Mouse (Mus musculus): Measurements from ENCODE around the gene Akr1b7. TPM values are rescaled to one million over a fixed set of nuclear protein-coding genes. Genes with fewer than 3 reads are reported as not detected.
A peak's percentile ranks its signal among the peaks of the same experiment; 100 is the strongest.

The Akr1b7 gene
- polyA plus RNA-seq, 1 experiment from 2014 or later: not detected

- peak; percentile 65 for DNase-seq (ENCODE audit: low spot score, missing footprints)
- H3K9ac ChIP-seq (ENCODE audit: low read length): no peak overlapping the region
- H3K4me1 ChIP-seq (ENCODE audit: control insufficient read depth, insufficient read depth, low read length): no peaks in the 10 kb centered on the region
- H3K27me3 ChIP-seq (ENCODE audit: control insufficient read depth, insufficient read depth, low read length): no peaks in the 10 kb centered on the region
- H3K9me3 ChIP-seq (ENCODE audit: control insufficient read depth, low read length): no peaks in the 10 kb centered on the region
- no peaks in the 10 kb centered on the region for H3K36me3 ChIP-seq (ENCODE audit: control insufficient read depth, insufficient read depth, low read length)
- H3K27ac ChIP-seq (ENCODE audit: low read depth, low read length): no peak overlapping the region
- no peak overlapping the region for H3K4me2 ChIP-seq
- WGBS: 79% methylated on average over 1 of the region's 1 CpGs
- no peak overlapping the region for H3K4me3 ChIP-seq (ENCODE audit: low read depth, low read length)
- no peak for ATAC-seq (ENCODE audit: low FRiP score)
Observed at GRCm38 (mm10) chr6:34448696-34449095, 36.6 kb downstream of the Akr1b7 start.

GRCm38 (mm10) chr6:34452963-34453770, 41.0 kb downstream of the Akr1b7 start:
- Histone ChIP-seq H3K9me3 (ENCODE audit: control insufficient read depth, low read length) (no peaks in the 10 kb centered on the region), H3K4me1 (ENCODE audit: control insufficient read depth, insufficient read depth, low read length) (no peaks in the 10 kb centered on the region), H3K36me3 (ENCODE audit: control insufficient read depth, insufficient read depth, low read length) (no peaks in the 10 kb centered on the region), H3K4me2 (no peak overlapping the region), H3K4me3 (ENCODE audit: low read depth, low read length) (no peak overlapping the region), H3K9ac (ENCODE audit: low read length) (no peak overlapping the region), H3K27ac (ENCODE audit: low read depth, low read length) (no peak overlapping the region), H3K27me3 (ENCODE audit: control insufficient read depth, insufficient read depth, low read length) (no peaks in the 10 kb centered on the region)
- ATAC-seq (ENCODE audit: low FRiP score) (no peak), DNase-seq (ENCODE audit: low spot score, missing footprints) (peak; percentile 62)
- WGBS: 65% methylated on average over 7 of the region's 7 CpGs

GRCm38 (mm10) chr6:34459456-34459855, 47.3 kb downstream of the Akr1b7 start:
- Histone ChIP-seq H3K27me3 (ENCODE audit: control insufficient read depth, insufficient read depth, low read length) (no peaks in the 10 kb centered on the region), H3K27ac (ENCODE audit: low read depth, low read length) (no peak overlapping the region), H3K9ac (ENCODE audit: low read length) (no peak overlapping the region), H3K4me2 (no peak overlapping the region), H3K9me3 (ENCODE audit: control insufficient read depth, low read length) (no peaks in the 10 kb centered on the region), H3K4me3 (ENCODE audit: low read depth, low read length) (no peak overlapping the region), H3K36me3 (ENCODE audit: control insufficient read depth, insufficient read depth, low read length) (no peaks in the 10 kb centered on the region), H3K4me1 (ENCODE audit: control insufficient read depth, insufficient read depth, low read length) (no peaks in the 10 kb centered on the region)
- DNase-seq (ENCODE audit: low spot score, missing footprints) (no peak), ATAC-seq (ENCODE audit: low FRiP score) (no peak)

GRCm38 (mm10) chr6:34460651-34461050, 48.5 kb downstream of the Akr1b7 start:
- Histone ChIP-seq H3K27ac (ENCODE audit: low read depth, low read length) (no peak overlapping the region), H3K4me2 (no peak overlapping the region), H3K36me3 (ENCODE audit: control insufficient read depth, insufficient read depth, low read length) (no peaks in the 10 kb centered on the region), H3K4me3 (ENCODE audit: low read depth, low read length) (no peak overlapping the region), H3K9ac (ENCODE audit: low read length) (no peak overlapping the region), H3K9me3 (ENCODE audit: control insufficient read depth, low read length) (no peaks in the 10 kb centered on the region), H3K27me3 (ENCODE audit: control insufficient read depth, insufficient read depth, low read length) (no peaks in the 10 kb centered on the region), H3K4me1 (ENCODE audit: control insufficient read depth, insufficient read depth, low read length) (no peaks in the 10 kb centered on the region)
- WGBS: 61% methylated on average over 4 of the region's 4 CpGs
- no peak for DNase-seq (ENCODE audit: low spot score, missing footprints)
- ATAC-seq (ENCODE audit: low FRiP score): no peak

- DNase-seq (ENCODE audit: low spot score, missing footprints) (no peak), ATAC-seq (ENCODE audit: low FRiP score) (no peak)
- Histone ChIP-seq H3K4me3 (ENCODE audit: low read depth, low read length) (no peak overlapping the region), H3K27me3 (ENCODE audit: control insufficient read depth, insufficient read depth, low read length) (no peaks in the 10 kb centered on the region), H3K36me3 (ENCODE audit: control insufficient read depth, insufficient read depth, low read length) (no peaks in the 10 kb centered on the region), H3K27ac (ENCODE audit: low read depth, low read length) (no peak overlapping the region), H3K9ac (ENCODE audit: low read length) (no peak overlapping the region), H3K9me3 (ENCODE audit: control insufficient read depth, low read length) (no peaks in the 10 kb centered on the region), H3K4me1 (ENCODE audit: control insufficient read depth, insufficient read depth, low read length) (no peaks in the 10 kb centered on the region), H3K4me2 (no peak overlapping the region)
- WGBS: 94% methylated on average over 4 of the region's 4 CpGs
Observed at GRCm38 (mm10) chr6:34463582-34463981, 51.4 kb downstream of the Akr1b7 start.

- no peaks in the 10 kb centered on the region for H3K27me3 ChIP-seq (ENCODE audit: control insufficient read depth, insufficient read depth, low read length)
- H3K4me1 ChIP-seq (ENCODE audit: control insufficient read depth, insufficient read depth, low read length): peaks cover 4% of the 10 kb centered on the region; the same call in 1 of the 2 replicates
- H3K27ac ChIP-seq (ENCODE audit: low read depth, low read length): no peak overlapping the region
- ATAC-seq (ENCODE audit: low FRiP score) (no peak), DNase-seq (ENCODE audit: low spot score, missing footprints) (no peak)
- H3K4me2 ChIP-seq: no peak overlapping the region
- no peaks in the 10 kb centered on the region for H3K9me3 ChIP-seq (ENCODE audit: control insufficient read depth, low read length)
- no peak overlapping the region for H3K9ac ChIP-seq (ENCODE audit: low read length)
- no peak overlapping the region for H3K4me3 ChIP-seq (ENCODE audit: low read depth, low read length)
- no peaks in the 10 kb centered on the region for H3K36me3 ChIP-seq (ENCODE audit: control insufficient read depth, insufficient read depth, low read length)
- 87% methylated on average over 12 of the region's 12 CpGs for WGBS
Observed at GRCm38 (mm10) chr6:34471434-34472110, 59.4 kb downstream of the Akr1b7 start.

Other genes with a start within 250 kb of the Akr1b7 start
- gene Slc35b4, start 235.2 kb upstream of the Akr1b7 start, polyA plus RNA-seq (2014; fragmentation: Nextera tagmentation; extraction: Ambion mirVana): 55.8 and 58.4 TPM in 2 replicates
- 216 and 221 TPM in 2 replicates for gene Akr1b3, start 94.9 kb upstream of the Akr1b7 start, polyA plus RNA-seq (2014; fragmentation: Nextera tagmentation; extraction: Ambion mirVana)
- gene Akr1b8, start 58.2 kb upstream of the Akr1b7 start, polyA plus RNA-seq (2014; fragmentation: Nextera tagmentation; extraction: Ambion mirVana): 23.0 and 25.5 TPM in 2 replicates
- 11.7 and 14.2 TPM in 2 replicates for gene Akr1b10, start 28.1 kb upstream of the Akr1b7 start, polyA plus RNA-seq (2014; fragmentation: Nextera tagmentation; extraction: Ambion mirVana)
- 63.7 and 64.1 TPM in 2 replicates for gene Bpgm, start 63.9 kb downstream of the Akr1b7 start, polyA plus RNA-seq (2014; fragmentation: Nextera tagmentation; extraction: Ambion mirVana)
- 134 and 149 TPM in 2 replicates for gene Cald1, start 186.2 kb downstream of the Akr1b7 start, polyA plus RNA-seq (2014; fragmentation: Nextera tagmentation; extraction: Ambion mirVana)

Measured in midbrain, embryonic 11.5 days (tissue).